Mouse (Mus musculus) effector memory CD4-positive, alpha-beta T cell, adult 7 months (primary cell): ENCODE results near the gene Ppl. TPM values are rescaled to one million over a fixed set of nuclear protein-coding genes. Genes with fewer than 3 reads are reported as not detected.

Source experiments
- polyA plus RNA-seq: library from polyadenylated mRNA; unstranded; fragments of 100-300 nt; shearing (Covaris generic); gene quantifications from one replicate; pipeline ENCODE4 v1.2.1, GENCODE M21; 2017

Gene Ppl
- polyA plus RNA-seq = 0.37 TPM

DNA sequence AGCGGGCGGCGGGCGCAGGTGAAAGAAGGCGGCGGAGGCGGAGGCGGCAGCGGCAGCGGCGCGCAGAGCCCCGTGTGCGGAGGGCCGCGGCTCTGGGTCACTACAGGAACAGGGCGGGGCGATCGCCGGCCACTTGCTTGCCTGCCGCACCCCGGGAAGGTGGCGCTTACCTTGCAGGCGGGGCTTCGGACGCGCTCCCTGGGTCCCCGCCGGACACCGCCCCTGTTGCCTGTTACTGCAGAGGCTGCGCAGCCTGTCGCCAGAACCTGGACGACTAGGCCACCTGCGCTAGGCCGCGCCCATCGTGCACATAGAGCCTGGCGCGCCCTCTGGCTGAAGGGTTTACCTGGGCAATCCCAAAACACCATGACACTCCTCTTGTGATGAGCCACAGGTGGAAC, at the start of gene Ppl:
Gene Ppl (minus strand): TSS at position 21 of the 401 bp plus-strand sequence.

DNA sequence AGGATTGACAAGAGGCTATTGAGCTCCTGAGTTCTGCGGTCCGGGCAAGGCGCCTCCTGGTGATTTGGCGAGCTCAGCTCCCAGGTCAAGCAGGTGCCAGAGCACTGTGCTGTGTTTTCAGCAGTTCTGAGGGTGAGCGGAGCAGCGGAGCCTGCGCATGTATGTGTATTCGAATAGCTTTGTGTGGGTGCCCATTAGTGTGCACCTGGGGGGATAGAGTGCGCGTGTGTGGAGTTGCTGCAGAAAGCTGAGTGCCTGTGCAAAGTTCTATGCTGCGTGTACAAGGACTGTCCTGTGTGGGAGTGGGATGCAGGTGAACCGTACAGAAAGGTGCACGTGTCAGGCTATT, 14.8 kb upstream of the Ppl start, which contains the start of gene Sec14l5:
Gene Sec14l5 (plus strand): TSS at position 73 of the 349 bp plus-strand sequence.

DNA sequence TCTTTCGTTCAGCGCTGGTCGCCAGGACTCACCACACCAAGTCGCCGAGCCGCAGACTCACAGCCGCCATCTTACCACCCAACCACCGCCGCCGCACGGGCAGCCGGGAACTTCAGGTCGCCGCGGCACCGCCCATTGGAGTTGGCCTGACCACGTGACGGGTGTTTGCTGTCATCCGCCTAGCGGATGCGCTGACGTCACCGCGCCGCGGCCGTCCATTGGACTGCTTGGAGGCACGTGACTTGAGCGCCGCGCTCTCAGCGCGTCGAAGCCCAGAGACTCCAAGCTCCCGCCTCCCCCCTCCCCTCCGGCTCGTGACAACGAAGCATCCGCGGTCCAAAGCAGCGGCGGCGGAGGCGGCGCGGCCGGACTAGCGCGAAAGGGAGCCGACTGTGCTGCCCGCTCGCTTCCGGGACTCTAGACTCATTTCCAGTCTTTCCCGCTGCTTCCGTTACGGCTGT, 82.4 kb downstream of the Ppl start, which contains the start of the genes Glyr1 and Ubn1:
Gene Glyr1 (minus strand): TSS at position 90 of the 461 bp plus-strand sequence.
Gene Ubn1 (plus strand): TSS at position 284 of the 461 bp plus-strand sequence.

Other genes starting within 250 kb of the Ppl start
- gene Mgrn1, start 246.2 kb downstream of the Ppl start, polyA plus RNA-seq = 49.6 TPM
- gene Nudt16l1, start 193.7 kb downstream of the Ppl start, polyA plus RNA-seq = 71.1 TPM
- gene Anks3, start 168.2 kb downstream of the Ppl start, polyA plus RNA-seq = 54.5 TPM
- 0.24 TPM for gene Sept12, start 134.6 kb downstream of the Ppl start, polyA plus RNA-seq
- gene Smim22, start 125.1 kb downstream of the Ppl start, polyA plus RNA-seq = not detected
- gene Rogdi, start 118.9 kb downstream of the Ppl start, polyA plus RNA-seq = 14.6 TPM
- 109 TPM for gene Glyr1, start 82.6 kb downstream of the Ppl start, polyA plus RNA-seq
- 62.2 TPM for gene Ubn1, start 82.4 kb downstream of the Ppl start, polyA plus RNA-seq
- gene Sec14l5, start 14.7 kb upstream of the Ppl start, polyA plus RNA-seq = not detected
- 38.5 TPM for gene Nagpa, start 71.6 kb upstream of the Ppl start, polyA plus RNA-seq
- not detected for gene AU021092, start 89.9 kb upstream of the Ppl start, polyA plus RNA-seq
- gene Alg1, start 101.2 kb upstream of the Ppl start, polyA plus RNA-seq = 37.7 TPM
- gene Eef2kmt, start 123.6 kb upstream of the Ppl start, polyA plus RNA-seq = 26.7 TPM